In the genomic region with DNA sequence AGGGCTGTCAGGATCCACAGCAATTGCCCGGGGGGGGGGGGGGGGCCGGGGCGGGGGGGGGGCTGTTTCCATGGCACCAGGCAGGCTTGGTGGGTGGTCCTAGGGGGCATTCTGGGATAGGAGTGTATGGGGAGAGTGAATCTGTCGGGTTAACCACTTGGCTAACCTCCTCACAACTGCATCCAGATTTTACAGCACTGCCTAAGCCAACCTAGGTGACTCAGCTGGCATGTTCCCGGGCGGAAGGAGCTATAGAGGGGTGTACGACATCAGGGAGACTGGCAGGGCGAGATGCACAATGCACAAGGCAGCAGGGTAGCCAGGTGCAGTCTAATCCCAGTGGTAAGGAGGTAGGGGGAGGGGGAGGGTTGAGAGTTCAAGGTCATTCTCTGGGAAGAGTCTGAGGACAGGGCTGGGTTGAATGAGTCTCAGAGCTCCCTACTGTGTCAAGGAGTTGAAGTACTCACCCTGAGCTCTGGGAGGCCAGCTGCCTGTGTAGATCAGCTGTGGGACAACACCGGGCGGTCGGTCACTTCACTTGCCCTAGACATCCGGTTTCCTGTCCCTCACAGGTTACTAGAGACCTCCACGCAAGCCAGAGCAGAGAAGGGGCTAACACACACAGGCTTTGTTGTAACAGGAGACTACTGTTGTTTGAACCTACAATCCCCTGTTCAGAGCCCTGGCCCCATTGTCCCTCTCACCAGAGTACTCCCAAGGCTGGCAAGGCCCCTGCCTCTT, we compare ENCODE assay signal across 11 mouse cellular contexts. TPM values are rescaled to one million over a fixed set of nuclear protein-coding genes. Genes with fewer than 3 reads are reported as not detected.
DNase-seq lines count a peak whose midpoint lies in the region; ATAC-seq and TF ChIP-seq lines count a peak whose summit lies in the region.
"Had no signal": no experiment of that assay in that cellular context is flagged by ENCODE, and none has a peak within 500 bp of the region (broad histone marks: within the 10 kb centered on the region; RNA-seq: fewer than 3 reads in every experiment).

No protein-coding gene starts in this region.

- H3K4me1 ChIP-seq in kidney, postnatal 0 days (replicated peaks; ENCODE audit: insufficient read depth, low read length), result peaks cover 26% of the 10 kb centered on the region
- H3K4me1 ChIP-seq in kidney, adult 2 months (ENCODE audit: control insufficient read depth, insufficient read depth, low read length), result peaks cover 7% of the 10 kb centered on the region
- H3K4me1 ChIP-seq in ES-Bruce4 (ENCODE audit: control insufficient read depth, insufficient read depth, low read length), result peaks cover 9% of the 10 kb centered on the region
- peaks cover 48% of the 10 kb centered on the region for H3K4me1 ChIP-seq in embryonic facial prominence, embryonic 13.5 days
- H3K4me1 ChIP-seq in lung, adult 2 months (ENCODE audit: control insufficient read depth, insufficient read depth, low read length), result peaks cover 10% of the 10 kb centered on the region

- no peak for DNase-seq in kidney, postnatal 0 days (ENCODE audit: low spot score)
- no peak for DNase-seq in kidney, adult 2 months
- peak; percentile 56 to 60 for DNase-seq in B cell, adult 2 months
- DNase-seq in lung, adult 2 months, result no peak
- DNase-seq in embryo, embryonic 9.5 days (ENCODE audit: extremely low spot score), result no peak
- DNase-seq in layer of hippocampus, adult 18-20 months (ENCODE audit: low spot score in 2 of 2), result no peak

- no peak overlapping the region for H3K4me2 ChIP-seq in kidney, postnatal 0 days (ENCODE audit: low read length)
- no peak overlapping the region for H3K4me2 ChIP-seq in embryonic facial prominence, embryonic 13.5 days

- no peak overlapping the region for H3K9ac ChIP-seq in kidney, postnatal 0 days (ENCODE audit: low read depth, low read length)
- H3K9ac ChIP-seq in ES-Bruce4 (ENCODE audit: low read depth, poor library complexity, severe bottlenecking), result peak overlapping the region; percentile 37; the same call in 1 of the 2 replicates
- no peak overlapping the region for H3K9ac ChIP-seq in embryonic facial prominence, embryonic 13.5 days
- H3K9ac ChIP-seq: midbrain, embryonic 15.5 days had no signal

- H3K4me3 ChIP-seq in kidney, postnatal 0 days (replicated peaks; ENCODE audit: low read depth, low read length), result no peak overlapping the region
- no peak overlapping the region for H3K4me3 ChIP-seq in kidney, adult 2 months (ENCODE audit: insufficient read depth, low read depth, low read length)
- H3K4me3 ChIP-seq in ES-Bruce4 (ENCODE audit: low read depth, low read length), result peak overlapping the region; percentile 26
- no peak overlapping the region for H3K4me3 ChIP-seq in embryonic facial prominence, embryonic 13.5 days
- no peak overlapping the region for H3K4me3 ChIP-seq in lung, adult 2 months (replicated peaks; ENCODE audit: extremely low read depth, low read depth, low read length)
- H3K4me3 ChIP-seq: heart, embryonic 15.5 days; midbrain, embryonic 15.5 days had no signal

- peak; percentile 99 for TF ChIP-seq EP300 in ES-Bruce4 (IDR thresholded peaks at IDR 0.05; ENCODE audit: insufficient read depth, low read depth, low read length)

- TF ChIP-seq CTCF in kidney, postnatal 0 days (IDR thresholded peaks at IDR 0.05; ENCODE audit: low read depth), result no peak
- no peak for TF ChIP-seq CTCF in kidney, adult 2 months (conservative IDR thresholded peaks at IDR 0.05; ENCODE audit: insufficient read depth, insufficient read length, low read depth, low read length)
- no peak for TF ChIP-seq CTCF in ES-Bruce4 (IDR thresholded peaks at IDR 0.05; ENCODE audit: low read depth, low read length)
- TF ChIP-seq CTCF in lung, adult 2 months (IDR thresholded peaks at IDR 0.05; ENCODE audit: insufficient read depth, low read length), result no peak

- 46% methylated on average over 11 of the region's 13 CpGs for WGBS in kidney, postnatal 0 days
- 42% methylated on average over 13 of the region's 13 CpGs for WGBS in kidney, adult 2 months
- 28% methylated on average over 13 of the region's 13 CpGs for WGBS in embryonic facial prominence, embryonic 13.5 days
- WGBS in lung, adult 2 months, result 59% methylated on average over 13 of the region's 13 CpGs

- no peaks in the 10 kb centered on the region for H3K9me3 ChIP-seq in kidney, postnatal 0 days (replicated peaks; ENCODE audit: low read length)
- no peaks in the 10 kb centered on the region for H3K9me3 ChIP-seq in ES-Bruce4 (replicated peaks; ENCODE audit: control insufficient read depth, insufficient read depth, low read length, poor library complexity, severe bottlenecking)
- H3K9me3 ChIP-seq in embryonic facial prominence, embryonic 13.5 days, result no peaks in the 10 kb centered on the region
- H3K9me3 ChIP-seq: heart, embryonic 15.5 days; midbrain, embryonic 15.5 days had no signal

- peak; percentile 8 for ATAC-seq in kidney, postnatal 0 days (replicated peaks; ENCODE audit: low FRiP score, low read depth)
- ATAC-seq in embryonic facial prominence, embryonic 13.5 days (ENCODE audit: insufficient number of reproducible peaks, insufficient read depth, low FRiP score, low TSS enrichment, low read depth), result no peak
- ATAC-seq: lung, postnatal 0 days had no signal

- peak overlapping the region; percentile 89 for H3K27ac ChIP-seq in kidney, postnatal 0 days
- no peak overlapping the region for H3K27ac ChIP-seq in kidney, adult 2 months (ENCODE audit: insufficient read depth, low read depth, low read length)
- peak overlapping the region; percentile 98 for H3K27ac ChIP-seq in ES-Bruce4 (ENCODE audit: insufficient read depth, low read length)
- H3K27ac ChIP-seq in embryonic facial prominence, embryonic 13.5 days, result peak overlapping the region; percentile 86; the same call in 1 of the 2 replicates
- H3K27ac ChIP-seq: midbrain, embryonic 15.5 days had no signal

- H3K36me3 ChIP-seq in kidney, postnatal 0 days (ENCODE audit: insufficient read depth, low read length), result no peaks in the 10 kb centered on the region
- H3K36me3 ChIP-seq in kidney, adult 2 months (ENCODE audit: control insufficient read depth, insufficient read depth, low read length), result no peaks in the 10 kb centered on the region
- H3K36me3 ChIP-seq in ES-Bruce4 (ENCODE audit: control insufficient read depth, insufficient read depth, low read length, poor library complexity, severe bottlenecking), result no peaks in the 10 kb centered on the region
- H3K36me3 ChIP-seq in embryonic facial prominence, embryonic 13.5 days, result no peaks in the 10 kb centered on the region
- H3K36me3 ChIP-seq: heart, embryonic 15.5 days; midbrain, embryonic 15.5 days had no signal

- no peak for TF ChIP-seq POLR2A in kidney, adult 2 months (IDR thresholded peaks at IDR 0.05; ENCODE audit: low read depth, low read length)
- no peak for TF ChIP-seq POLR2A in ES-Bruce4 (IDR thresholded peaks at IDR 0.05; ENCODE audit: insufficient read depth, low read length)
- TF ChIP-seq POLR2A in lung, adult 2 months (IDR thresholded peaks at IDR 0.05; ENCODE audit: borderline replicate concordance, extremely low read depth, low read depth, low read length), result no peak

- no peaks in the 10 kb centered on the region for H3K27me3 ChIP-seq in kidney, postnatal 0 days (ENCODE audit: insufficient read depth, low read length)
- H3K27me3 ChIP-seq in kidney, adult 2 months (replicated peaks; ENCODE audit: control insufficient read depth, insufficient read depth, low read length), result no peaks in the 10 kb centered on the region
- H3K27me3 ChIP-seq in ES-Bruce4 (ENCODE audit: control insufficient read depth, insufficient read depth, low read length, poor library complexity, severe bottlenecking), result no peaks in the 10 kb centered on the region
- no peaks in the 10 kb centered on the region for H3K27me3 ChIP-seq in embryonic facial prominence, embryonic 13.5 days
- H3K27me3 ChIP-seq: heart, embryonic 15.5 days; midbrain, embryonic 15.5 days had no signal

RNA-seq across cellular contexts. Expression of a gene that starts 12.4 kb away (rescaled TPM):
- 6.3 and 6.7 TPM in 2 replicates for polyA plus RNA-seq in kidney, postnatal 0 days (2015; fragmentation: Nextera tagmentation; extraction: Ambion mirVana)
- 36.6 and 39.4 TPM in 2 replicates for polyA plus RNA-seq in kidney, adult 2 months (2012; rRNA removed)
- polyA plus RNA-seq in ES-Bruce4 (2011; ENCODE audit: insufficient read depth, insufficient read length, low read depth, missing spikeins), result 66.6 and 78.1 TPM in 2 replicates
- 4.6 and 5.7 TPM in 2 replicates for polyA plus RNA-seq in embryonic facial prominence, embryonic 13.5 days (2015; fragmentation: Nextera tagmentation; extraction: Ambion mirVana)
- polyA plus RNA-seq in lung, adult 2 months (2012; rRNA removed), result 48.2 and 55.8 TPM in 2 replicates
- total RNA-seq in layer of hippocampus, adult 18-20 months (2021), result 10 to 100 TPM; 12.1 to 12.9 TPM

RNA-seq across cellular contexts. Expression of a gene that starts 15.9 kb away (rescaled TPM):
- polyA plus RNA-seq in kidney, postnatal 0 days (2015; fragmentation: Nextera tagmentation; extraction: Ambion mirVana), result 4.1 and 4.2 TPM in 2 replicates
- polyA plus RNA-seq in kidney, adult 2 months (2012; rRNA removed), result 4.4 and 6.9 TPM in 2 replicates
- 17.2 and 21.9 TPM in 2 replicates for polyA plus RNA-seq in ES-Bruce4 (2011; ENCODE audit: insufficient read depth, insufficient read length, low read depth, missing spikeins)
- 3.8 and 4.0 TPM in 2 replicates for polyA plus RNA-seq in embryonic facial prominence, embryonic 13.5 days (2015; fragmentation: Nextera tagmentation; extraction: Ambion mirVana)
- 22.0 and 22.5 TPM in 2 replicates for polyA plus RNA-seq in lung, adult 2 months (2012; rRNA removed)
- 1 to 10 TPM; 2.1 to 2.4 TPM for total RNA-seq in layer of hippocampus, adult 18-20 months (2021)

Comparison
In these comparisons a context has a peak if more than half of its experiments do, and no peak if none do; other contexts are left out.
1. DNase-seq: peak in B cell, adult 2 months (2 of 2); none in kidney, postnatal 0 days (single experiment), kidney, adult 2 months (single experiment), lung, adult 2 months (single experiment), embryo, embryonic 9.5 days (single experiment) and layer of hippocampus, adult 18-20 months (0 of 2).